Mouse (Mus musculus): ENCODE data around the gene Rdh13. TPM values are rescaled to one million over a fixed set of nuclear protein-coding genes. Genes with fewer than 3 reads are reported as not detected.

Rdh13 gene
- 11.9 and 15.4 TPM in 2 replicates for polyA plus RNA-seq (2015; fragmentation: Nextera tagmentation; extraction: Ambion mirVana)

GRCm38 (mm10) chr7:4445216-4445791 lies at the start of gene Rdh13:
Gene Rdh13 (minus strand): TSS chr7:4445649.

GRCm38 (mm10) chr7:4460576-4461434 lies 15.4 kb upstream of the Rdh13 start, which contains the start of gene Eps8l1:
Gene Eps8l1 (plus strand): TSS chr7:4460674.

GRCm38 (mm10) chr7:4397730-4398129 lies 47.7 kb downstream of the Rdh13 start, which contains the start of gene Gp6:
Gene Gp6 (minus strand): TSS chr7:4397744.

Small RNA genes lying within 50 kb of the gene (microRNA-seq; reads per million reads assigned to microRNA genes)
- not detected for gene Gm24605 (ENCODE audit: borderline replicate concordance, insufficient number of aligned reads)
- gene Gm24752 (ENCODE audit: borderline replicate concordance, insufficient number of aligned reads): not detected
- gene Gm25349 (ENCODE audit: borderline replicate concordance, insufficient number of aligned reads): not detected

Other genes with a start within 250 kb of the Rdh13 start
- gene Lilra5, start 207.9 kb downstream of the Rdh13 start, polyA plus RNA-seq (2015; fragmentation: Nextera tagmentation; extraction: Ambion mirVana): 0.80 and 0.88 TPM in 2 replicates
- 0.14 and 0.21 TPM in 2 replicates for gene Ncr1, start 107.9 kb downstream of the Rdh13 start, polyA plus RNA-seq (2015; fragmentation: Nextera tagmentation; extraction: Ambion mirVana)
- gene Gp6, start 47.9 kb downstream of the Rdh13 start, polyA plus RNA-seq (2015; fragmentation: Nextera tagmentation; extraction: Ambion mirVana): 0.08 and 0.22 TPM in 2 replicates
- 8.9 and 9.1 TPM in 2 replicates for gene Eps8l1, start 15.0 kb upstream of the Rdh13 start, polyA plus RNA-seq (2015; fragmentation: Nextera tagmentation; extraction: Ambion mirVana)
- 26.2 and 35.8 TPM in 2 replicates for gene Ppp1r12c, start 56.0 kb upstream of the Rdh13 start, polyA plus RNA-seq (2015; fragmentation: Nextera tagmentation; extraction: Ambion mirVana)
- 9.3 and 14.3 TPM in 2 replicates for gene Tnnt1, start 70.7 kb upstream of the Rdh13 start, polyA plus RNA-seq (2015; fragmentation: Nextera tagmentation; extraction: Ambion mirVana)
- 2.3 and 6.7 TPM in 2 replicates for gene Tnni3, start 78.6 kb upstream of the Rdh13 start, polyA plus RNA-seq (2015; fragmentation: Nextera tagmentation; extraction: Ambion mirVana)
- gene Dnaaf3, start 86.8 kb upstream of the Rdh13 start, polyA plus RNA-seq (2015; fragmentation: Nextera tagmentation; extraction: Ambion mirVana): 0.79 and 0.95 TPM in 2 replicates
- 18.2 and 32.3 TPM in 2 replicates for gene Syt5, start 101.9 kb upstream of the Rdh13 start, polyA plus RNA-seq (2015; fragmentation: Nextera tagmentation; extraction: Ambion mirVana)
- 0.03 TPM in 1 of 2 replicates, not detected in the other for gene Ptprh, start 158.4 kb upstream of the Rdh13 start, polyA plus RNA-seq (2015; fragmentation: Nextera tagmentation; extraction: Ambion mirVana)
- 1.1 and 1.4 TPM in 2 replicates for gene Tmem86b, start 185.8 kb upstream of the Rdh13 start, polyA plus RNA-seq (2015; fragmentation: Nextera tagmentation; extraction: Ambion mirVana)
- 6.7 and 6.9 TPM in 2 replicates for gene Ppp6r1, start 213.4 kb upstream of the Rdh13 start, polyA plus RNA-seq (2015; fragmentation: Nextera tagmentation; extraction: Ambion mirVana)
- gene Hspbp1, start 239.4 kb upstream of the Rdh13 start, polyA plus RNA-seq (2015; fragmentation: Nextera tagmentation; extraction: Ambion mirVana): 70.6 and 80.3 TPM in 2 replicates
- gene Brsk1, start 245.0 kb upstream of the Rdh13 start, polyA plus RNA-seq (2015; fragmentation: Nextera tagmentation; extraction: Ambion mirVana): 0.59 and 1.2 TPM in 2 replicates